Comparison of ENCODE assay signal across 28 mouse cellular contexts in genomic region chr10:75237166-75237565, GRCm38 (mm10).
"Had no signal": no experiment of that assay in that cellular context is flagged by ENCODE, and none has a peak within 500 bp of the region (broad histone marks: within the 10 kb centered on the region; RNA-seq: fewer than 3 reads in every experiment).

No protein-coding gene starts in this region.

- DNase-seq: cerebellum, adult 2 months; cerebellum, adult 8-10 months; cerebellum, adult 9-10 months; cerebellum, adult 9-11 months; cerebellum, postnatal 10 days; cerebellum, postnatal 14 days; cerebellum, postnatal 25 days; cerebellum, postnatal 36 days; embryo, embryonic 11 days; forebrain, postnatal 0 days; gastrocnemius, adult 2 months; gastrocnemius, postnatal 10 days; gastrocnemius, postnatal 14 days; gastrocnemius, postnatal 25 days; gastrocnemius, postnatal 36 days; heart, adult 18-20 months; heart, adult 2 months had no signal

- H3K4me1 ChIP-seq: embryonic facial prominence, embryonic 10.5 days; embryonic facial prominence, embryonic 12.5 days; embryonic facial prominence, embryonic 13.5 days; embryonic facial prominence, embryonic 15.5 days; forebrain, embryonic 10.5 days; forebrain, embryonic 12.5 days; forebrain, embryonic 13.5 days; forebrain, embryonic 15.5 days had no signal

- H3K4me3 ChIP-seq: embryonic facial prominence, embryonic 10.5 days; embryonic facial prominence, embryonic 12.5 days; embryonic facial prominence, embryonic 13.5 days; embryonic facial prominence, embryonic 15.5 days; erythroblast, embryonic 14.5 days; forebrain, embryonic 10.5 days; forebrain, embryonic 12.5 days; forebrain, embryonic 13.5 days; forebrain, embryonic 15.5 days; gastrocnemius, adult 2 months; heart, adult 2 months had no signal

- H3K9ac ChIP-seq: embryonic facial prominence, embryonic 12.5 days; embryonic facial prominence, embryonic 13.5 days; embryonic facial prominence, embryonic 15.5 days; forebrain, embryonic 12.5 days; forebrain, embryonic 13.5 days; forebrain, embryonic 15.5 days; forebrain, postnatal 0 days had no signal

- H3K9me3 ChIP-seq: embryonic facial prominence, embryonic 10.5 days; embryonic facial prominence, embryonic 12.5 days; embryonic facial prominence, embryonic 13.5 days; embryonic facial prominence, embryonic 15.5 days; forebrain, embryonic 10.5 days; forebrain, embryonic 12.5 days; forebrain, embryonic 13.5 days; forebrain, embryonic 15.5 days had no signal

- ATAC-seq: forebrain, embryonic 13.5 days; forebrain, embryonic 14.5 days; forebrain, embryonic 15.5 days; forebrain, embryonic 16.5 days; forebrain, postnatal 0 days had no signal

- H3K27ac ChIP-seq: embryonic facial prominence, embryonic 10.5 days; embryonic facial prominence, embryonic 12.5 days; embryonic facial prominence, embryonic 13.5 days; embryonic facial prominence, embryonic 15.5 days; forebrain, embryonic 10.5 days; forebrain, embryonic 12.5 days; forebrain, embryonic 13.5 days; forebrain, embryonic 15.5 days; gastrocnemius, adult 2 months; heart, adult 2 months had no signal

- H3K27me3 ChIP-seq: embryonic facial prominence, embryonic 12.5 days; embryonic facial prominence, embryonic 13.5 days; embryonic facial prominence, embryonic 15.5 days; forebrain, embryonic 12.5 days; forebrain, embryonic 13.5 days; forebrain, embryonic 15.5 days had no signal

- H3K4me2 ChIP-seq: embryonic facial prominence, embryonic 12.5 days; embryonic facial prominence, embryonic 13.5 days; embryonic facial prominence, embryonic 15.5 days; forebrain, embryonic 12.5 days; forebrain, embryonic 13.5 days; forebrain, embryonic 15.5 days had no signal
